Mouse (Mus musculus) ES-Bruce4 (cell line): ENCODE data around the gene Epn3.

Source experiments
- CTCF ChIP-seq: IDR thresholded peaks from one replicate; pipeline ENCODE4 v1.8.1; 2011; ENCODE audit warnings: low read depth, low read length
- EP300 ChIP-seq: IDR thresholded peaks from 2 replicates; pipeline ENCODE4 v1.6.1; 2011; ENCODE audit warnings: low read depth, low read length; ENCODE audit not compliant: insufficient read depth
- POLR2A ChIP-seq: IDR thresholded peaks from one replicate; pipeline ENCODE4 v1.8.1; 2011; ENCODE audit warnings: low read length; ENCODE audit not compliant: insufficient read depth

DNA sequence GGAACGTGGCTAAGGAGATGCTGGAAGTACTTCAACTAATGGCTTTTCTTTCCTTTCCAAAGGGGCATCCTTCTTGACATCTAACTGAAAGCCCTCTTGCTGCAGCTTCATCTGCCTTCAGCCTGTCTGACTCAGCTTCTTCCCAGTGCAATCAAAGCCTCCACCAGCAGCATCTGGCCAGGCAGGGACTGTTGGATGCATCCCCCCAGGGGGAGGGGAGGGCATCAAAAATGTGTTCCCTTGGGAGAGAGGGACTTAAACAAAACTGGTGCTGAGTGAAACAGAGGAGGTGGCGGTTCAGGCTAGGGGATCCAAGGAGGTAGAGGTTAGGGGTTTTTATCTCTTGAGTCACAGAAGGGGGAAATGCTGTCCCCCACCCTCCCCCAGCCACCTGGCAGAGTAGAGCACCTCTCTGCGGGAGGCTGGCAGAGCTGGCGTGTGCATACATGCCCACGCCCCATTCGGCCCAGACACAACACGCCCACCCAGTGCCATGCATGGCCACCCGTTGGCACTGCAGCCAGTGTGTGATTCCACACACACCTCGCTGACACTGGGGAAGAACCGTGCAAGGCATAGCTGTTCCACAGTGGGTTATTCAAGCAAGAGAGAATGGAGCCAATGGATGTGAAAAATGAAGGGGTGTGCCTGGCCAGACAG is 44.5 kb downstream of the Epn3 start:
- no peak for TF ChIP-seq CTCF
- TF ChIP-seq POLR2A = no peak
- TF ChIP-seq EP300 = no peak
